22 mouse cellular contexts compared by ENCODE assay signal in genomic region chr1:164212686-164213085, GRCm38 (mm10).
"Had no signal": no experiment of that assay in that cellular context is flagged by ENCODE, and none has a peak within 500 bp of the region (broad histone marks: within the 10 kb centered on the region; RNA-seq: fewer than 3 reads in every experiment).

No protein-coding gene starts in this region.

- H3K36me3 ChIP-seq: lung, embryonic 15.5 days; midbrain, embryonic 10.5 days; midbrain, embryonic 12.5 days; neural tube, embryonic 13.5 days; neural tube, embryonic 15.5 days; stomach, embryonic 15.5 days had no signal

- H3K9ac ChIP-seq: liver, postnatal 0 days; lung, embryonic 15.5 days; midbrain, embryonic 12.5 days; neural tube, embryonic 13.5 days; neural tube, embryonic 15.5 days; stomach, embryonic 15.5 days had no signal

- ATAC-seq: liver, postnatal 0 days; lung, postnatal 0 days; midbrain, embryonic 16.5 days had no signal

- H3K4me1 ChIP-seq: midbrain, embryonic 12.5 days; neural tube, embryonic 15.5 days had no signal

- H3K9me3 ChIP-seq: lung, embryonic 15.5 days; midbrain, embryonic 10.5 days; midbrain, embryonic 12.5 days; neural tube, embryonic 13.5 days; neural tube, embryonic 15.5 days; stomach, embryonic 15.5 days had no signal

- H3K27ac ChIP-seq: lung, embryonic 15.5 days; midbrain, embryonic 10.5 days; midbrain, embryonic 12.5 days; neural tube, embryonic 13.5 days; neural tube, embryonic 15.5 days; stomach, embryonic 15.5 days; stomach, postnatal 0 days had no signal

- H3K4me3 ChIP-seq: lung, embryonic 15.5 days; midbrain, embryonic 10.5 days; midbrain, embryonic 12.5 days; myocyte; neural tube, embryonic 13.5 days; neural tube, embryonic 15.5 days; stomach, embryonic 15.5 days had no signal

- H3K27me3 ChIP-seq: lung, embryonic 15.5 days; neural tube, embryonic 13.5 days; neural tube, embryonic 15.5 days; stomach, embryonic 15.5 days had no signal

- H3K4me2 ChIP-seq: lung, embryonic 15.5 days; midbrain, embryonic 12.5 days; neural tube, embryonic 13.5 days; neural tube, embryonic 15.5 days; stomach, embryonic 15.5 days had no signal

- DNase-seq: liver, postnatal 0 days; lung, adult 2 months; lung, postnatal 14 days; lung, postnatal 4 days; midbrain, embryonic 14.5 days; retina, postnatal 1 day; right cerebral cortex, adult 18-20 months; right cerebral cortex, postnatal 25 days; right cerebral cortex, postnatal 4 days; thymus, adult 18-20 months; thymus, postnatal 14 days; thymus, postnatal 36 days had no signal
